Mouse (Mus musculus) C3H10T1/2 (cell line): ENCODE measurements around the gene Olfr239. TPM values are rescaled to one million over a fixed set of nuclear protein-coding genes. Genes with fewer than 3 reads are reported as not detected.

Experiments used
- polyA plus RNA-seq, 2 experiments: library from polyadenylated mRNA; unstranded; fragments of >200 nt; fragmentation: generic; extraction: Trizol; gene quantifications; one replicate each; pipeline ENCODE4 v1.2.1; 2012; ENCODE audit warnings: missing spikeins in 2 of 2

The Olfr239 gene
- polyA plus RNA-seq, result not detected

DNA sequence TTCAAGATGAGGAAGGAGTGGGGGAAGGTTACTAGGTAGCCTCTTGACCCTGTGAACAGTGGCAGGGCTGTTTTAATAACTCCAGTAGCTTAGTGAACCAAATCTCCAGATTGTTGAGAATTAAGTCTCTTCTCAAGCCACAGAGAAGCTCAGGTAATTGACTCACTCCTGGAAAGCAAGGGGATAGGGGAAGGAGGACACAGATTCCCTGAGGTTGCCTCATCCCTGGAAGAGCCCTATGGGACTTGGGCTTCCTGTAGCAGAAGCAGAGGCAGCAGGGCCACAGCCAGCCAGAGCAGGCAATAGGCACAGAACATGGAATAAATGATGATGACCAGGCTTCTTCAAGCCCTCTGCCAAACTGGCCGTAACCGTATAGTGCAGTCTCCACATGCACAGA lies at the start of gene Olfr239:
TSS of gene Olfr239 (plus strand) at position 301 of the 400 bp plus-strand sequence.

DNA sequence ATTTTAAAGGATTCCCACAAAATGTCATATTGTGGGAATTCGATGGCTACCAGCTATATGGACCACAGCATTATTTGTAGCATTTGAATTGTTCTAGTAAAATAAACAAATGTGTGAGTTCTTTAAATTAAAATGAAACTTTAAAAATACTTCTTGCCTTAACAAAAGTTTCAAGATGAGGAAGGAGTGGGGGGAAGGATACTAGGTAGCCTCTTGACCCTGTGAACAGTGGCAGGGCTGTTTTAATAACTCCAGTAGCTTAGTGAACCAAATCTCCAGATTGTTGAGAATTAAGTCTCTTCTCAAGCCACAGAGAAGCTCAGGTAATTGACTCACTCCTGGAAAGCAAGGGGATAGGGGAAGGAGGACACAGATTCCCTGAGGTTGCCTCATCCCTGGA lies 23.0 kb upstream of the Olfr239 start, which contains the start of gene Olfr55:
TSS of gene Olfr55 (plus strand) at position 301 of the 400 bp plus-strand sequence.

GRCm38 (mm10) chr17:33221590-33221989 lies 30.5 kb downstream of the Olfr239 start, which contains the start of gene Olfr1564:
Olfr1564 (minus strand) TSS chr17:33221690.

Other genes starting within 250 kb of the Olfr239 start
- gene Cyp4f13, start 243.9 kb upstream of the Olfr239 start, polyA plus RNA-seq, result 10 to 100 TPM in 1 of 2 experiments, 1 to 10 TPM in 1; 4.0 to 27.3 TPM
- 1 to 10 TPM in 1 of 2 experiments, under 1 TPM in 1; 0.11 to 1.1 TPM for gene Zfp472, start 225.5 kb upstream of the Olfr239 start, polyA plus RNA-seq
- gene Zfp952, start 198.2 kb upstream of the Olfr239 start, polyA plus RNA-seq, result 1 to 10 TPM in 1 of 2 experiments, under 1 TPM in 1; 0.13 to 3.9 TPM
- 1 to 10 TPM in 1 of 2 experiments, under 1 TPM in 1; 0.06 to 1.1 TPM for gene Zfp763, start 157.9 kb upstream of the Olfr239 start, polyA plus RNA-seq
- gene 4921501E09Rik, start 123.2 kb upstream of the Olfr239 start, polyA plus RNA-seq, result not detected
- gene Zfp563, start 102.0 kb upstream of the Olfr239 start, polyA plus RNA-seq, result 1 to 10 TPM in 1 of 2 experiments, under 1 TPM in 1; 0.08 to 1.9 TPM
- under 1 TPM in 1 of 2 experiments, not detected in 1; 0.08 TPM for gene Morc2b, start 51.6 kb upstream of the Olfr239 start, polyA plus RNA-seq
- gene Olfr55, start 22.9 kb upstream of the Olfr239 start, polyA plus RNA-seq, result not detected
- under 1 TPM in 1 of 2 experiments, not detected in 1; 0.01 TPM for gene Olfr1564, start 30.4 kb downstream of the Olfr239 start, polyA plus RNA-seq
- gene Zfp955a, start 63.8 kb downstream of the Olfr239 start, polyA plus RNA-seq, result 1 to 10 TPM in 1 of 2 experiments, under 1 TPM in 1; 0.07 to 2.1 TPM
- not detected for gene Olfr63, start 73.4 kb downstream of the Olfr239 start, polyA plus RNA-seq
- gene Zfp955b, start 98.2 kb downstream of the Olfr239 start, polyA plus RNA-seq, result 1 to 10 TPM in 1 of 2 experiments, under 1 TPM in 1; 0.09 to 2.3 TPM
- gene Zfp81, start 167.6 kb downstream of the Olfr239 start, polyA plus RNA-seq, result under 1 TPM; 0.07 to 0.86 TPM
- 1 to 10 TPM in 1 of 2 experiments, under 1 TPM in 1; 0.13 to 2.5 TPM for gene Zfp101, start 203.3 kb downstream of the Olfr239 start, polyA plus RNA-seq
- under 1 TPM; 0.01 to 0.18 TPM for gene Actl9, start 241.6 kb downstream of the Olfr239 start, polyA plus RNA-seq